Mouse (Mus musculus) Patski (cell line): ENCODE results near the gene I830077J02Rik. TPM values are rescaled to one million over a fixed set of nuclear protein-coding genes. Genes with fewer than 3 reads are reported as not detected.

Source experiments
- ATAC-seq: fragments of 100-300 bp; one replicate; pipeline ENCODE4 v1.8.0; 2021
- CTCF ChIA-PET: fragments of 350-600 bp; sonication (Branson Sonifier 250); formaldehyde crosslinking; loops from one replicate; lab custom pipeline; 2022; ENCODE audit warnings: inconsistent platforms; lab: Charles Lee
- POLR2A ChIA-PET: fragments of 350-600 bp; sonication (Branson Sonifier 250); formaldehyde crosslinking; loops from one replicate; lab custom pipeline; 2022; ENCODE audit warnings: antibody characterized with exemption, inconsistent platforms; lab: Charles Lee
- DNase-seq: peaks from one replicate; pipeline ENCODE4 v3.0.0-alpha.2; 2011; ENCODE audit warnings: low read depth, low spot score
- H3K27me3 ChIP-seq: fragments of 371-371 bp; one replicate; pipeline ENCODE4 v1.5.1; 2021
- CTCF ChIP-seq: fragments of 100-300 bp; IDR thresholded peaks from one replicate; pipeline ENCODE4 v1.5.1; 2021
- in situ Hi-C: fragments of 300-500 bp; cut with MboI; formaldehyde crosslinking; loops from 3 replicates; pipeline ENCODE4 v1.11.1; 2018; ENCODE audit warnings: low pct_unique_long_range_greater_than_20kb, mixed read lengths
- polyA plus RNA-seq: library from polyadenylated mRNA; unstranded; gene quantifications from one replicate; pipeline ENCODE4 v1.2.3, GENCODE M21; 2021

Gene I830077J02Rik
- polyA plus RNA-seq, 1 experiment from 2014 or later = 0.09 TPM

DNA sequence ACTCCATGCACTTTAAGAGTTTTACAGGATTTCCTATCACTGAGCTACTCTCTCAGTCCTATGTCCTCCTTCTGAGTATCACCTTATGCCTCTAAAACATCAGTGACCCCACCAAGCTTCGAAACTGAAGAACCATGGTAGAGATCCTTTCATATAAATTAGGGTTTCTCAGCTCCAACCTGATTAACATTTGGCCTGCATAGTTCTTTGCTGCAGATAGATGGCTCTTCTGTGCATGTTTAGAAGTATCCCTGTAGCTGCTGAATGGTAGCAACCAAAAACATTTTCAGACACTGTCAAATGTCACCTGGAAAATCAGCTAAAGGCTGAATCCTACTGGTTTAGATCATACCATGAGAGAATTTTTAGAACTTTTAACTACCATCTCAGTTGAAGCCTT, 24.8 kb upstream of the I830077J02Rik start:
- TF ChIP-seq CTCF = no peak
- in situ Hi-C loops = loop anchor here (25.0 kb wide), 1 partner anchor 1355 kb away; no protein-coding TSS in a partner anchor
- H3K27me3 ChIP-seq = no peaks in the 10 kb centered on the region
- no peak for DNase-seq
- ChIA-PET POLR2A (interaction anchor here (1.2 to 3.7 kb wide), 3 partner anchors 8 to 19 kb away, joined by 3 to 30 read pairs (median 5); no protein-coding TSS in a partner anchor), CTCF (interaction anchor here (1.2 to 2.6 kb wide), 6 partner anchors 9 to 29 kb away, joined by 5 to 11 read pairs (median 7); no protein-coding TSS in a partner anchor)
- ATAC-seq = no peak

DNA sequence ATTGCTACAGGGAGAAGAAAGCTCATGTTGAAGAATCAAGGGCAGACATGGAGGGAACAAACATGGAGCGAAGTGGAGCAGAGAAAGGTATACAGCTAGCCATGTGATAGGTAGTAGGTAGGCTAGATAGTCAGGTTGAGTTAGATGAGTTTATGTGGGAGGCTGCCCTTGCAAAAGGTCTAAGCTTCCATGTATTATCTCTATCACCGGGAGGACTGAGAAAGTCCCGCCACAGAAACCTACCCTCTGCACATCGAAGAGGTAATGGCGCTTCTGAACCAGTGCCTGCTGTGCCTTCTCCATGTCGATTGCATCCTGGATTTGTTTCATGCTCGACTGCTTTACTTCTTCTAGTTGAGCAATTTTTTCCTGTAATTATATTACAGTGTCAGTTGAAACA, 18.9 kb upstream of the I830077J02Rik start:
- no peaks in the 10 kb centered on the region for H3K27me3 ChIP-seq
- DNase-seq = no peak
- CTCF ChIA-PET = interaction anchor here (4.1 to 5.7 kb wide), 2 partner anchors 14 to 22 kb away, joined by 18 to 35 read pairs; no protein-coding TSS in a partner anchor
- in situ Hi-C loops = loop anchor here (25.0 kb wide), 1 partner anchor 1361 kb away; no protein-coding TSS in a partner anchor
- ATAC-seq = no peak
- TF ChIP-seq CTCF = no peak
- POLR2A ChIA-PET = interaction anchor here (1.0 to 4.1 kb wide), 2 partner anchors 7 to 15 kb away, joined by 5 to 30 read pairs; partner anchors contain the start of genes Atp5f1 and Wdr77

DNA sequence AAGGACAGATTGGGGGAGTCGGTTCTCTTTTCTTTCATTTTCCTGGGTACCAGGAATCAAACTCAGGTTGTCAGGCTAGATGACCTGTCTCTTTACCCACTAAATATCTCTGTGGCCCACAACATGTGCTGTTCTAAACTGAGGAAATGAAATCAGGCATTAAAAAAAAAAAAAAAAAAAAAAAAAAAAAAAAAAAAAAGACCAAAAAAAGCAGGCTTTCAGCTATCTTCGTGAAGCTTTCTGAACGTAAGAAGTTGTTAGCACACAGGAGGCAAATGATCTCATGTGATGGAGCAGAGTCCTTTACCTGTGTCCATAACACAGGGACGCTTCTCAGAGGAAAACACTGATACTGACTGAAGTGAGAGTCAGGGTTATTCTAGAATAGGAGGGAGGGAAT, 3.6 kb upstream of the I830077J02Rik start:
- ATAC-seq (no peak), DNase-seq (no peak)
- POLR2A ChIA-PET = interaction anchor here (0.8 to 1.7 kb wide), 4 partner anchors 14 to 23 kb away, joined by 4 to 10 read pairs (median 4); partner anchors contain the start of gene Wdr77
- no peak for TF ChIP-seq CTCF
- CTCF ChIA-PET = interaction anchor here (1.0 to 6.7 kb wide), 6 partner anchors 10 to 21 kb away, joined by 3 to 35 read pairs (median 6); no protein-coding TSS in a partner anchor
- in situ Hi-C loops = no loop called here
- no peaks in the 10 kb centered on the region for H3K27me3 ChIP-seq

DNA sequence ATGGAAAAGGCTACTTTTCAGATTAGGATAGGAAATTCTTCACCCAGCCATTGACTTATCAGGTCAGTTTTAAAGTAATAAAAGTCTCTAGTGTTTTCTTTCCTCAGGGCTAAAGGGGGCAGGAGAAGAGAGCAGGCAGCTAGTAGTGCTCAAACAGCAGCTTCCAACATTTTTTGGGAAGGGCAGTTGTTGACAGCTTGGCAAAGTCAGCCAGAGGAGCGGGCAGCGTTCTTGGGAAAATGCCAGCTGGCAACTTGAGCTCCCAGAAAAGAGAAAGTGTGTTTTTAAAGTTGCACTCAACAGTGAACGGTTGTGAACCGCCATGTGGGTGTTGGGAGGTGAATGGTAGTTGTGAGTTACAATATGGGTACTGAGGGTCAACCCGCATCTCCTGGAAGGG, 2.6 kb upstream of the I830077J02Rik start:
- no peaks in the 10 kb centered on the region for H3K27me3 ChIP-seq
- in situ Hi-C loops = no loop called here
- DNase-seq (no peak), ATAC-seq (no peak)
- POLR2A ChIA-PET = interaction anchor here (0.8 to 1.3 kb wide), 2 partner anchors 13 to 18 kb away, joined by 4 read pairs; no protein-coding TSS in a partner anchor
- no peak for TF ChIP-seq CTCF
- CTCF ChIA-PET = interaction anchor here (1.0 to 6.7 kb wide), 7 partner anchors 9 to 23 kb away, joined by 3 to 35 read pairs (median 5); no protein-coding TSS in a partner anchor

DNA sequence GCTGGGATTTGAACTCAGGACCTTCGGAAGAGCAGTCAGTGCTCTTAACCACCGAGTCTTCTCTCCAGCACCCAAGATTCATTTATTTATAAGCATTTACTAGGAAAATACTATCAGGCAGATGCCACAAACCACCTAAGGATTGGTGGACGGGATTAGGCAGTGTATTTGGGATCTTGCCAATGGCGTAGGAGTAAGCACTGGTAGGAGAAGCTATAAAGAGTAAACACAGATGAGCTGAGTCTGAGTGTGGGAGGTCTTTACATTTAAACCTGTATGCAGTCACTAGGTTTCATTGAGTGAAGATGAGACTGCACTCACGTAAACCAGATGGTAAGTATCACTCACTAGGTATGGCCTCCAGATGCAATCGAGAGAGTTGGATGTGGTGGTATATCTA, 1.5 kb upstream of the I830077J02Rik start:
- DNase-seq (no peak), ATAC-seq (no peak)
- in situ Hi-C loops = no loop called here
- ChIA-PET POLR2A (no interaction called here), CTCF (interaction anchor here (1.0 to 6.7 kb wide), 5 partner anchors 10 to 34 kb away, joined by 3 to 35 read pairs (median 5); no protein-coding TSS in a partner anchor)
- H3K27me3 ChIP-seq = no peaks in the 10 kb centered on the region
- TF ChIP-seq CTCF = no peak

DNA sequence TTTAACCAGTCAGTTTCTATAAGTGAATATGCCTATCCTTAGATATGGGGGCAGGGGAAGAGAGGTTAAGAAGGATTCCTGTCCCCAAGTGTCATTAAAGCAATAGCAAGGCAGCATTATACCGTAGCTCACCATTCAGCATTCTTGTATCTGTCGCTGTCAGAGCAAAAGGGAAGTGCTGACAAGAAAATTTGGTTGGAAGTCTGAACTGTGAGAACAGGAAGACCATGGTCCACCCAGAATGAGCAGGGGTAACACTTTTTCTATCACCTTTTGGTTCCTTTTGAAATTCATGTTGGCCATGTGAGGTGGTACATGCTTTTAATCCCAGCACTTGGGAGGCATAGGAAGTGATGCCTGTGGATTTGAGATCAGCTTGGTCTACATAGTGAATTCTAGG, 1.4 kb downstream of the I830077J02Rik start:
- CTCF ChIA-PET = interaction anchor here (1.1 kb wide), 1 partner anchor 21 kb away, joined by 3 read pairs; no protein-coding TSS in a partner anchor
- DNase-seq (no peak), ATAC-seq (no peak)
- in situ Hi-C loops = no loop called here
- TF ChIP-seq CTCF = no peak
- POLR2A ChIA-PET = no interaction called here
- H3K27me3 ChIP-seq = no peaks in the 10 kb centered on the region

DNA sequence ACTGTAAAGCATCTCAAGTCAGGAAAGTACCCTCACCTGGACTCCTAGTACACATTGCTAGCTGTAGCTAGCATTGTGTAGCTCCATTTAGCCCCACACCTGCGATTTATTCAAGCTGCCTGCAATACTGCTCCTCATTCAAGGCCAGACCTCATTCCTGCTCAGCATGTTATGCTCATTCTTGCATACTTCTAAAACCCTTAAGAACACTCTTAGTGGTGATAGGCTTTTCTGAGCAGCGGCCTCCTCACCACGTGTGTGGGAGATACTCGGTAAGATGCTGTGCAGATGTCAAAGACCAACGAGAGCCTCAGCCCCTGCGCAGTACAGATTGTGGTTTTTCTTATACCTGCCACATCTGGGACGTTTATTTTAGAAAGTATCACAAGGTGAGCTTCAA, 2.6 kb downstream of the I830077J02Rik start:
- DNase-seq = no peak
- ATAC-seq = no peak
- no peaks in the 10 kb centered on the region for H3K27me3 ChIP-seq
- in situ Hi-C loops = no loop called here
- no peak for TF ChIP-seq CTCF
- ChIA-PET CTCF (interaction anchor here (0.9 to 2.7 kb wide), 2 partner anchors 9 to 19 kb away, joined by 4 to 18 read pairs; no protein-coding TSS in a partner anchor), POLR2A (no interaction called here)

DNA sequence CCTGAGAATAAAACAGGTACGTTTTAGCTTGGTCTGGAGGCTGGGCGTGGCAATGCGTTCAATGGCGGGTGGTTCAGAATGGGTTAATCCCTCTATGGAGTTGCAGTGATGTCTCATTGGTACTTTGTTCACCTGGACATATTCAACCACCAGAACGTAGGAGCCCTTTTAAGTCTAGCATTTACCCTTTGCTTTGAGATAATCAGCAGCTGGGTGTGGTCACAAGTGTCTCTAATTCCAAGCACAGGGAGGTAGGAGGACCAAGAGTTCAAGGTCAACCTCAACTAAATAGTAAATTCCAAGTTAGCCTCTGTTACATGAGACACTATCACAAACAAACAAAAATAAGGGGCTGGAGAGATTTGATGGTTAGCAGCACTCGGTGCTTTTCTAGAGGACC, 3.7 kb downstream of the I830077J02Rik start:
- in situ Hi-C loops = no loop called here
- POLR2A ChIA-PET = interaction anchor here (0.7 kb wide), 1 partner anchor 46 kb away, joined by 3 read pairs; no protein-coding TSS in a partner anchor
- no peak for TF ChIP-seq CTCF
- no peaks in the 10 kb centered on the region for H3K27me3 ChIP-seq
- ATAC-seq (no peak), DNase-seq (no peak)
- CTCF ChIA-PET = interaction anchor here (0.7 to 2.8 kb wide), 7 partner anchors 11 to 29 kb away, joined by 3 to 18 read pairs (median 5); no protein-coding TSS in a partner anchor

DNA sequence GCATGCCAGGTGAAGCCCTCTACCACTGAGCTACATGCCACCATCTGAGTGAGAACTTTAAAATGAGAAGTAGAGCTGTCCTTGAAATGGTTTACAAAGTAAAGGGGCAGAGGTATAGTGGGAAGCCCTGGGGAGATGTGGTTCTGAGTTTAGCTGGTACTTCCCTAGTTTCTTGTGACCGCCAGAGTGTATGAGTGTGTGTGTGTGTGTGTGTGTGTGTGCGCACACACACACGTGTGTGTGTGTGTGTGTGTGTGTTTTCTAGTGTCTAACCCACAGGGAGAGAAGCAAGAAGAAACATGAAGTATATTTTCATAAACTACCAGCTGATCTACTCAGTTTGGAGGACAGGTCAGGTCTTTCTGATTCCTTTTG, 4.3 kb downstream of the I830077J02Rik start:
- ChIA-PET CTCF (interaction anchor here (1.2 to 2.8 kb wide), 6 partner anchors 10 to 30 kb away, joined by 3 to 18 read pairs (median 6); no protein-coding TSS in a partner anchor), POLR2A (interaction anchor here (0.7 kb wide), 1 partner anchor 47 kb away, joined by 3 read pairs; no protein-coding TSS in a partner anchor)
- no peak for TF ChIP-seq CTCF
- no peaks in the 10 kb centered on the region for H3K27me3 ChIP-seq
- in situ Hi-C loops = no loop called here
- no peak for DNase-seq
- no peak for ATAC-seq

DNA sequence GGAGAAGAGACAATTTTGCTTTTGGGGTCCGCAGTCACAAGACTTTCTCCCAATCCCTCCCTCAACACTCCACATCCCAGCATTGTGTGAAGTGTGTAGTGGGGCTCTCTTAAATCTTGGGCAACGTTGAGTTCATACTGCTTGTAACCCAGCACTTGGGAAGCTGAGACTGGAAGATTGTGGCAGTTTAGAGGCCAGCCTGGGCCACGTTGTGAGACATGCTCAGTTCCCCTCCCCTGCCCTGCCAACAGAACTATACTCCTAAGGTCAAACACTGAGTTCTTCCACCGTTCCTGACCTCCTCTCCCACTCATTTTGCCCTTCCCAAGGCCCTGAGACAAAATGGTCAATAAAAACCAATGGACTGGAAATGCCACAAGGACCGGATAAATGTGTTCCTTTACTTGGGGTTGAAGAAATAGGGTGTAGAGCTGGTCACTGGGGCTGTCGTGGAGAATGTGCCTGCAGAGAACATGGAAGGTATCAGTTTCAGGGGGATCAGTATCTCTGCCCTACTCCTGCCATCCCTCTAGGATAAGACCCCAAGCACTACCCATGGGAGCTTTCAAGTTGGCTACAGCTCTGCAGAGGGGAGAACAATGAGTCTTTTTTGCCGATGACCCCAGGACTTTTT, 4.8 kb downstream of the I830077J02Rik start:
- no peaks in the 10 kb centered on the region for H3K27me3 ChIP-seq
- in situ Hi-C loops = no loop called here
- ChIA-PET CTCF (interaction anchor here (1.2 to 2.8 kb wide), 5 partner anchors 10 to 30 kb away, joined by 3 to 8 read pairs (median 5); no protein-coding TSS in a partner anchor), POLR2A (no interaction called here)
- ATAC-seq (no peak), DNase-seq (no peak)
- TF ChIP-seq CTCF = no peak
